In the genomic region with DNA sequence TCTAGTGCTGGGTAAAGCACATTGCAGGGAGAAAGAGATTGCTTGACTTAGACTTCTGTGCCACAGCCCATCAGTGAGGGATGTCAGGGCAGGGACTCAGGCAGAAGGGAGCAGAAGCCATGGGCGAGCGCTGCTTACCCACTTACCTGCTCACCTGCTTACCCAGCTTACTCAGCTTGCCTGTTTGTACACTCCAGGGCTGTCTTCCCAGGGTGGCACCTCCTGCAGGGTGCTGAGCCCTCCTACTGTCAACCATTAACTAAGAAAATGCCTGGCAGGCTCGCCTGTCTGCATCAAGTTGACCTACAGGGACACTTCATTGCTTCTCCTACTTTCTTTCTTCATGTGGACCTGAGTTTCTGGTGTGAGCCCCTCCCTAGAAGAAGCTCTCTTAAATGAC, we compare ENCODE assay signal across 26 mouse cellular contexts.
DNase-seq lines count a peak whose midpoint lies in the region; ATAC-seq lines count a peak whose summit lies in the region.
"Had no signal": no experiment of that assay in that cellular context is flagged by ENCODE, and none has a peak within 500 bp of the region (broad histone marks: within the 10 kb centered on the region; RNA-seq: fewer than 3 reads in every experiment).

No protein-coding gene starts in this region.

- no peaks in the 10 kb centered on the region for H3K27me3 ChIP-seq in kidney, embryonic 14.5 days (ENCODE audit: control insufficient read depth, insufficient read depth, low read length)
- H3K27me3 ChIP-seq in kidney, embryonic 15.5 days: 0 out of 2 replicates have a peak, but pooled peaks cover 5% of the 10 kb centered on the region
- no peaks in the 10 kb centered on the region for H3K27me3 ChIP-seq in midbrain, embryonic 16.5 days (ENCODE audit: control insufficient read depth, insufficient read depth, low read depth, low read length)
- H3K27me3 ChIP-seq: heart, embryonic 15.5 days; limb, embryonic 15.5 days; neural tube, embryonic 15.5 days had no signal

- H3K4me1 ChIP-seq in kidney, embryonic 14.5 days (ENCODE audit: control insufficient read depth, insufficient read depth, low read length): peaks cover 2% of the 10 kb centered on the region; the same call in 1 of the 2 replicates
- no peaks in the 10 kb centered on the region for H3K4me1 ChIP-seq in kidney, embryonic 15.5 days
- H3K4me1 ChIP-seq in midbrain, embryonic 16.5 days (ENCODE audit: control insufficient read depth, insufficient read depth, low read length): no peaks in the 10 kb centered on the region
- H3K4me1 ChIP-seq: limb, embryonic 10.5 days; limb, embryonic 15.5 days; neural tube, embryonic 15.5 days had no signal

- no peaks in the 10 kb centered on the region for H3K36me3 ChIP-seq in kidney, embryonic 14.5 days (ENCODE audit: control insufficient read depth, insufficient read depth, low read length)
- H3K36me3 ChIP-seq in kidney, embryonic 15.5 days: no peaks in the 10 kb centered on the region
- H3K36me3 ChIP-seq in midbrain, embryonic 16.5 days (ENCODE audit: control insufficient read depth, insufficient read depth, low read length): no peaks in the 10 kb centered on the region
- H3K36me3 ChIP-seq: G1E; heart, embryonic 15.5 days; limb, embryonic 10.5 days; limb, embryonic 15.5 days; neural tube, embryonic 15.5 days had no signal

- DNase-seq in kidney, adult 11 months: peak; percentile 77
- peak; percentile 74 to 79 for DNase-seq in kidney, postnatal 36 days
- no peak for DNase-seq in embryo, embryonic 11 days
- DNase-seq in cerebellum, postnatal 14 days: no peak
- DNase-seq: adrenal gland, adult 8-10 months; cerebellum, adult 8-10 months; gastrocnemius, adult 2 months; lung, adult 2 months; lung, postnatal 10 days; midbrain, embryonic 14.5 days; retina, postnatal 1 day; right cerebral cortex, postnatal 14 days had no signal

- no peak overlapping the region for H3K9ac ChIP-seq in kidney, embryonic 14.5 days (ENCODE audit: low read depth, low read length)
- H3K9ac ChIP-seq in kidney, embryonic 15.5 days: no peak overlapping the region
- H3K9ac ChIP-seq in midbrain, embryonic 16.5 days (ENCODE audit: low read depth, low read length): no peak overlapping the region
- H3K9ac ChIP-seq: heart, embryonic 15.5 days; limb, embryonic 15.5 days; liver, embryonic 14.5 days; neural tube, embryonic 15.5 days had no signal

- no peak for ATAC-seq in kidney, embryonic 14.5 days (ENCODE audit: low FRiP score, low TSS enrichment)
- peak; percentile 62; the same call in 1 of the 2 replicates for ATAC-seq in kidney, embryonic 15.5 days (replicated peaks; ENCODE audit: low FRiP score)
- ATAC-seq in midbrain, embryonic 16.5 days: no peak
- ATAC-seq: forebrain, embryonic 16.5 days; hindbrain, postnatal 0 days had no signal

- WGBS in kidney, embryonic 14.5 days: 68% methylated on average over 3 of the region's 3 CpGs
- 71% methylated on average over 3 of the region's 3 CpGs for WGBS in kidney, embryonic 15.5 days
- 76% methylated on average over 3 of the region's 3 CpGs for whole genome bisulfite sequencing in midbrain, embryonic 16.5 days

- no peak overlapping the region for H3K4me2 ChIP-seq in kidney, embryonic 14.5 days (replicated peaks; ENCODE audit: low read depth, low read length)
- no peak overlapping the region for H3K4me2 ChIP-seq in kidney, embryonic 15.5 days
- H3K4me2 ChIP-seq in midbrain, embryonic 16.5 days (ENCODE audit: low read length): no peak overlapping the region
- H3K4me2 ChIP-seq: heart, embryonic 15.5 days; limb, embryonic 15.5 days; neural tube, embryonic 15.5 days had no signal

- no peak overlapping the region for H3K4me3 ChIP-seq in kidney, embryonic 14.5 days (ENCODE audit: low read length)
- no peak overlapping the region for H3K4me3 ChIP-seq in kidney, embryonic 15.5 days (replicated peaks)
- no peak overlapping the region for H3K4me3 ChIP-seq in midbrain, embryonic 16.5 days (ENCODE audit: low read depth, low read length)
- H3K4me3 ChIP-seq: erythroblast, embryonic 14.5 days; gastrocnemius, adult 2 months; heart, embryonic 15.5 days; limb, embryonic 10.5 days; limb, embryonic 15.5 days; neural tube, embryonic 15.5 days had no signal

- no peak overlapping the region for H3K27ac ChIP-seq in kidney, embryonic 14.5 days (ENCODE audit: low read depth, low read length)
- no peak overlapping the region for H3K27ac ChIP-seq in kidney, embryonic 15.5 days
- H3K27ac ChIP-seq in midbrain, embryonic 16.5 days (ENCODE audit: low read length): no peak overlapping the region
- H3K27ac ChIP-seq: gastrocnemius, adult 2 months; heart, embryonic 15.5 days; hindbrain, postnatal 0 days; kidney, postnatal 0 days; limb, embryonic 10.5 days; limb, embryonic 15.5 days; liver, embryonic 14.5 days; macrophage; neural tube, embryonic 15.5 days had no signal

- no peaks in the 10 kb centered on the region for H3K9me3 ChIP-seq in kidney, embryonic 14.5 days (ENCODE audit: control insufficient read depth, low read length)
- no peaks in the 10 kb centered on the region for H3K9me3 ChIP-seq in kidney, embryonic 15.5 days (replicated peaks)
- H3K9me3 ChIP-seq in midbrain, embryonic 16.5 days (replicated peaks; ENCODE audit: control insufficient read depth, low read length, poor library complexity, severe bottlenecking): no peaks in the 10 kb centered on the region
- H3K9me3 ChIP-seq: G1E; heart, embryonic 15.5 days; limb, embryonic 10.5 days; limb, embryonic 15.5 days; neural tube, embryonic 15.5 days had no signal

Comparison
In these comparisons a context has a peak if more than half of its experiments do, and no peak if none do; other contexts are left out.
1. DNase-seq: peak in kidney, adult 11 months (single experiment) and kidney, postnatal 36 days (2 of 2); none in embryo, embryonic 11 days (single experiment) and cerebellum, postnatal 14 days (0 of 2).